Mouse (Mus musculus): ENCODE data around the gene Nrp2. TPM values are rescaled to one million over a fixed set of nuclear protein-coding genes. Genes with fewer than 3 reads are reported as not detected.

Gene Nrp2
- polyA plus RNA-seq (2014; fragmentation: Nextera tagmentation; extraction: Ambion mirVana) = 39.9 and 45.6 TPM in 2 replicates

DNA sequence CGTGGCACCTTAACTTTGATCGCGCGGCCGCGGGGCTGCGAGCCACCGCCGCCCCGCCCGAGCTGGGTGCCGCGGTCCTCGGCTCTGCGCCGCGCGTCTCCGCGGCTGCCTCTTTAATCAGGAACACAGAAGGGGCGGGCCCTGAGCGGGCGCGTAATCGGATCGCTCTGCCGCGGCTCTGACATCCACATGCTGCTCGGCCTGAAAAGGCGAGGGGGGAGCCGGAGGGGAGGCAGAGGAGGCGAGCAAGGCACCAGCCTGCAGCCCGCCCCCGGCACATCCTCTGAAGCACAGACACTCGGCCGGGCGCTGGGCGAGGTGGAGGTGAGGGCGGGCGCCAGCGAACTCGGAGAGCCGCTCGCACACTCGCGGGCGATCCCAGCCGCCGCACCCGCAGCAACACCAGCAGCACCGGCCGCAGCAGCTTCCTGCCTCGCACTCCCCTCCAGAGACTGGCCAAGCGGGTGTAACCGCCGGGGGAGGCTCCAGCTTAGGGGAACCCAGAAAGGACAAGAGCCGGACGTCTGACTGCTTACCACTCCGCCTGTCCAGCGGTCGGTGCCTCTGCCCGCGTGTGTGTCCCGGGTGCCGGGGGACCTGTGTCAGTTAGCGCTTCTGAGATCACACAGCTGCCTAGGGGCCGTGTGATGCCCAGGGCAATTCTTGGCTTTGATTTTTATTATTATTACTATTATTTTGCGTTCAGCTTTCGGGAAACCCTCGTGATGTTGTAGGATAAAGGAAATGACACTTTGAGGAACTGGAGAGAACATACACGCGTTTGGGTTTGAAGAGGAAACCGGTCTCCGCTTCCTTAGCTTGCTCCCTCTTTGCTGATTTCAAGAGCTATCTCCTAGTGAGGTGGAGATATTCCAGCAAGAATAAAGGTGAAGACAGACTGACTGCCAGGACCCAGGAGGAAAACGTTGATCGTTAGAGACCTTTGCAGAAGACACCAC is at the start of gene Nrp2:
Gene Nrp2, plus strand, starts transcription at position 128 of the 959 bp plus-strand sequence.
- Histone ChIP-seq H3K4me3 (ENCODE audit: low read depth, low read length) (peak within 1 kb of the TSS; percentile 58), H3K4me2 (replicated peaks; ENCODE audit: low read depth, low read length) (peak within 1 kb of the TSS; percentile 98), H3K27ac (ENCODE audit: low read length) (peak within 1 kb of the TSS; percentile 88), H3K9ac (replicated peaks; ENCODE audit: low read depth, low read length) (peak within 1 kb of the TSS; percentile 51), H3K36me3 (ENCODE audit: control insufficient read depth, insufficient read depth, low read length) (no peaks in the 10 kb centered on the region), H3K27me3 (ENCODE audit: control insufficient read depth, insufficient read depth, low read length) (0 out of 2 replicates have a peak, but pooled peaks cover 2% of the 10 kb centered on the region), H3K9me3 (ENCODE audit: control insufficient read depth, low read depth, low read length) (no peaks in the 10 kb centered on the region), H3K4me1 (ENCODE audit: control insufficient read depth, insufficient read depth, low read length) (peaks cover 2% of the 10 kb centered on the region; the same call in 1 of the 2 replicates)
- peak; percentile 78 for ATAC-seq (ENCODE audit: insufficient number of reproducible peaks, insufficient read depth, low FRiP score, low read depth)
- WGBS = under 1% methylated on average over 73 of the region's 76 CpGs

DNA sequence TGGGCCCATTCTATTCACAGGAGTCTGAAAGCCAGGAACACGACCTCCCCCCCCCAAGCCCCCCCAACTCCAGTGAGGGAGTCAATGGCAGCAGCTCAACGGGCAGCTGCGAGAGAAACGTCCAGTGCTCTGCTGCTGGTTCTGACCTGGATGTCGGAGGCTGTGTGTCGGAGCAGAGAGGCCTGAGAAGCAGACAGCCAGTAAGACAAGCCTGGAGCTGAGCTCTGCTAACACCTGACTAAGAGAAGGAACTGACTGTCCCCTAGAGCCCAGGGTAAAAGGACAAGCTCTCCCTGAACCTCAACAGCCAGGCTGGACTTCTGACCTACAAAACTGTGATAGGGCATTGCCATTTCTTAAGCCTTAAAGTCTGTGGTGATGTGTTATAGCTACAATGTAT is 48.6 kb upstream of the Nrp2 start:
- 69% methylated on average over 6 of the region's 6 CpGs for WGBS

DNA sequence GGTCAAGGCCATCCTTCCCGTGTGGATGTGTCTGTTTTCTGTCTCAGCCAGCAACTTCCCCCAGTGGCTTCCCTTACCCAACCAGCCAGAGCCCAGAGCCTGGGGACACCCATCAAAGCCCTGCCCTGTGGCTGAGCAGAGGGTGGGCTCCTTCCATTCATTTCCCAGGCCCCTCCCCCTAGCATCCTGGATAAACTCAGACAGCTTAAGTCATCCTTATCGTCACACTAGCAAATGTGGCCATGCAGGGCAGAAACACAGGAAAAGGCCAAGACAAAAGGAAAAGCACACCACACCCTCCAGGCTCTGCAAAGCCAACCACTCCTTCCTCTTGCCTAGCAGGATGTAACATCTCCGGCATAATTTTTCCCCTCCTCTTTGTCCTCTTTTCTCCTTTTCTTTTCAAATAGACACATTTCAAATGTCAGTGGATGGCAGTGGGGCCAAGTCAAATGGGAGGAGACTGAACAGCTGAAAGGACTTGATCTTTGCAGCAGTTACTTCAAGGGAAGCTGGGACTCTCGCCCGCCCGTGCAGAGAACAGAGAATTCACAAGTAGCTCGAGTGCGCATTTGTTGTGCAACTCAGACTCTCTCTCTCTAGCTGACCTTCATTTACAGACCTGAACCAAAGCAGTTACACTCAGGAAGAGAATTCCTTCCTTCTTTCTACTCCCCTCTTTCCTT is 38.0 kb upstream of the Nrp2 start:
- H3K9me3 ChIP-seq (ENCODE audit: control insufficient read depth, low read depth, low read length) = no peaks in the 10 kb centered on the region
- no peak overlapping the region for H3K4me3 ChIP-seq (ENCODE audit: low read depth, low read length)
- H3K27me3 ChIP-seq (ENCODE audit: control insufficient read depth, insufficient read depth, low read length) = no peaks in the 10 kb centered on the region
- no peak overlapping the region for H3K9ac ChIP-seq (replicated peaks; ENCODE audit: low read depth, low read length)
- no peak for ATAC-seq (ENCODE audit: insufficient number of reproducible peaks, insufficient read depth, low FRiP score, low read depth)
- peaks cover 2% of the 10 kb centered on the region; the same call in 1 of the 2 replicates for H3K4me1 ChIP-seq (ENCODE audit: control insufficient read depth, insufficient read depth, low read length)
- no peaks in the 10 kb centered on the region for H3K36me3 ChIP-seq (ENCODE audit: control insufficient read depth, insufficient read depth, low read length)
- H3K27ac ChIP-seq (ENCODE audit: low read length) = no peak overlapping the region
- WGBS = 49% methylated on average over 8 of the region's 8 CpGs
- no peak overlapping the region for H3K4me2 ChIP-seq (replicated peaks; ENCODE audit: low read depth, low read length)

More for the DNA sequence above, 48.6 kb upstream of the Nrp2 start:
- Histone ChIP-seq H3K4me3 (ENCODE audit: low read depth, low read length) (no peak overlapping the region), H3K27me3 (ENCODE audit: control insufficient read depth, insufficient read depth, low read length) (no peaks in the 10 kb centered on the region), H3K9me3 (ENCODE audit: control insufficient read depth, low read depth, low read length) (no peaks in the 10 kb centered on the region), H3K4me2 (replicated peaks; ENCODE audit: low read depth, low read length) (no peak overlapping the region), H3K27ac (ENCODE audit: low read length) (no peak overlapping the region), H3K36me3 (ENCODE audit: control insufficient read depth, insufficient read depth, low read length) (no peaks in the 10 kb centered on the region), H3K9ac (replicated peaks; ENCODE audit: low read depth, low read length) (no peak overlapping the region), H3K4me1 (ENCODE audit: control insufficient read depth, insufficient read depth, low read length) (no peaks in the 10 kb centered on the region)
- no peak for ATAC-seq (ENCODE audit: insufficient number of reproducible peaks, insufficient read depth, low FRiP score, low read depth)

DNA sequence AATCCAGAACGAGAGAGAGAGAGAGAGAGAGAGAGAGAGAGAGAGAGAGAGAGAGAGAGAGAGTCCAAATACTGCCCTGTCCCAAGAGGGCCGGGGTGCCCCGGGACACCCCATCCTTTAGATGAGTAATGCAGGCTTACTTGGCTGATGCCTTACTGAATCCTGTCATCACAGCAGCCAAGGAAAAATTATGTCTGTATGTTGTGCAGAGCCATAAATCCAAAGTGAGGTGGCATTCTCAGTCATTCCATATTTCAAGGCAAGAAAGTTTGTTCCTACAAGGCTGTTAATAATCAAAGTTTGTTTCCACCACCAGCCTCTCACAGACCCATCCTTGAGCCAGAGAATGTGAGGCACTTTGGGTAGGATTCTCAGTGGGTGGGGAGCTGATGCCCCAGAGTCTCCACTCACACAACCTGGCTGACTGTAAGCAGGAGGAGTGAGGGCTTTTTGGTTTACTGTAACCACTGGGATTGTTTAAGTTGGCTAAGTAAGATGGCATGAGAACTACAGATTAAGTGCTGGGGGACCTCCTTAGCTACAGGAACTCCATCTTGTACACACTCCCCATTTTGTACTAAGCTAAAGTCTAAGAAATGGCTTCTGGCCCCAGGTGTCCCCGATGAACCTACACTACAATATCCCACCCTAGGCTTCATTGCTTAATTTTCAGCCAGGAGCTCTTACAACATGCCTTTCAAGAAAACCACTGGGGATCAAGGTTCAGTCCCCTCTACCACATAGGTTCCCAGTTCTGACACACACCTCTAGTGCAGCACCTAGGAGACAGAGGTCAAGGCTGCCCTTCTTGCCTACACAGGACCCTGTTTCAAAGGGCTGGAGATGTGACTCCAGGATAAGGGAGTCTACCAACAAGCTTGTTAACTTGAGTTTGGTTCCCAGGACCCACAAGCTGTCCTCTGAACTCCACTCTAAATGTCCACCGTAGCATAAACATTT is 37.0 kb upstream of the Nrp2 start:
- Histone ChIP-seq H3K36me3 (ENCODE audit: control insufficient read depth, insufficient read depth, low read length) (no peaks in the 10 kb centered on the region), H3K27me3 (ENCODE audit: control insufficient read depth, insufficient read depth, low read length) (no peaks in the 10 kb centered on the region), H3K4me1 (ENCODE audit: control insufficient read depth, insufficient read depth, low read length) (peaks cover 2% of the 10 kb centered on the region; the same call in 1 of the 2 replicates), H3K27ac (ENCODE audit: low read length) (no peak overlapping the region), H3K9me3 (ENCODE audit: control insufficient read depth, low read depth, low read length) (no peaks in the 10 kb centered on the region), H3K4me3 (ENCODE audit: low read depth, low read length) (no peak overlapping the region), H3K4me2 (replicated peaks; ENCODE audit: low read depth, low read length) (no peak overlapping the region), H3K9ac (replicated peaks; ENCODE audit: low read depth, low read length) (no peak overlapping the region)
- 76% methylated on average over 5 of the region's 5 CpGs for WGBS
- no peak for ATAC-seq (ENCODE audit: insufficient number of reproducible peaks, insufficient read depth, low FRiP score, low read depth)

DNA sequence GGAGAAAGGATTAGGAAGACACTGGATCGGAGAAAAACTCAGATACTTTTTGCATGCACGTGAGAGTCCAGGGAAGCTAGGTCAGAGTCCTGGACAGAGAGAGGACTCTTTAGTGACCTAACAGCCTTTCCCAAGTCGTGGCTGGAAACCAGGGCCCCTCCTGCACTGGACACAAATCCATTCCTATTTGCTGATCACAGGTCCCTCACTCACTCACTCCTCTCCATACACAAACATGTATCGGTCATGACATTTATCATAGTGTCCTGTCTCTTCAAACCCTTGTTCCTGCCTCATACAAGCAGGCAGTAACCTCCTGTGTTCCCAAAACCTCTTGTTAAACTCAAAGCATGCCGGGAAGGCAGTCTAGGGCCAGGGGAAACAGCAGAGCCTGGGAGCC is 36.3 kb upstream of the Nrp2 start:
- WGBS = 71% methylated on average over 5 of the region's 5 CpGs
- Histone ChIP-seq H3K4me1 (ENCODE audit: control insufficient read depth, insufficient read depth, low read length) (peaks cover 2% of the 10 kb centered on the region; the same call in 1 of the 2 replicates), H3K4me2 (replicated peaks; ENCODE audit: low read depth, low read length) (no peak overlapping the region), H3K36me3 (ENCODE audit: control insufficient read depth, insufficient read depth, low read length) (no peaks in the 10 kb centered on the region), H3K9me3 (ENCODE audit: control insufficient read depth, low read depth, low read length) (no peaks in the 10 kb centered on the region), H3K27ac (ENCODE audit: low read length) (no peak overlapping the region), H3K9ac (replicated peaks; ENCODE audit: low read depth, low read length) (no peak overlapping the region), H3K27me3 (ENCODE audit: control insufficient read depth, insufficient read depth, low read length) (no peaks in the 10 kb centered on the region), H3K4me3 (ENCODE audit: low read depth, low read length) (no peak overlapping the region)
- ATAC-seq (ENCODE audit: insufficient number of reproducible peaks, insufficient read depth, low FRiP score, low read depth) = no peak

DNA sequence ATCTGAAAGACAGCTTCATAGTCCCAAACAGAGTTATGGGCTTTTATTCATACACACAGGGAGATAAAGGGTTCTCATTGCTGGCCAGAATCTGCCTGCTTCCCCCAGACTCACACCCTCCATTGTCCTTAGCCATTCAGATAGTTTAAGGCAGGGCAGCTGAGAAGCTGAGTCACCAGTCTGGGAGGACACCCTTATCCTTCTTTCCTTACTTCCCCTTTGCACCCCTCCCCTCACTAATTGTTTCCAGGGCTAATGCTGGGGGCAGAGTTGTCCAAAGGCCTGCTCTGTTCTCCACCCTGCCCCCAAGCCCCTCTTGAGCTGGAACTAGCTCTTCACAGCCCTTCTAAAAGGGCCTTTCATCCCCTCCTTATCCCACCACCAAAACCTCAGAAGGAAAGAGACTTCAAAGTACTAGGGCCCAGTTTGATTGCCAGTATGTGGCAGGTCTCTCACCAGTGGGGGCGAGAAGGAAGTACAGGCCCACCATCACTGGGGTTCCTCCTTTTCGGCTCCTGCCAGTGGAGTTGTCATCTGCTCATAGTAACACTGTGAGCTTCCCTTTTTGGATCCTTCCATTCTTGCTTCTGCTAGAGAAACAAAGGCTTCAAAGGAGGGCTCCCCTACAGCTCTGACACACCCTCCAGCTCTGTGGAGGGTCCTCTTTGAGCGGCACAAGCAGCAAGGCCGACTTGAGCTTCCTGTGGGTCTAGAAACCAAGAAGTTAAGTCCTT is 24.3 kb upstream of the Nrp2 start:
- Histone ChIP-seq H3K4me3 (ENCODE audit: low read depth, low read length) (no peak overlapping the region), H3K4me1 (ENCODE audit: control insufficient read depth, insufficient read depth, low read length) (peaks cover 12% of the 10 kb centered on the region; the same call in 1 of the 2 replicates), H3K4me2 (replicated peaks; ENCODE audit: low read depth, low read length) (no peak overlapping the region), H3K27me3 (ENCODE audit: control insufficient read depth, insufficient read depth, low read length) (no peaks in the 10 kb centered on the region), H3K9me3 (ENCODE audit: control insufficient read depth, low read depth, low read length) (no peaks in the 10 kb centered on the region; the same call in 1 of the 2 replicates), H3K36me3 (ENCODE audit: control insufficient read depth, insufficient read depth, low read length) (no peaks in the 10 kb centered on the region), H3K27ac (ENCODE audit: low read length) (no peak overlapping the region), H3K9ac (replicated peaks; ENCODE audit: low read depth, low read length) (no peak overlapping the region)
- 71% methylated on average over 4 of the region's 4 CpGs for WGBS
- no peak for ATAC-seq (ENCODE audit: insufficient number of reproducible peaks, insufficient read depth, low FRiP score, low read depth)

DNA sequence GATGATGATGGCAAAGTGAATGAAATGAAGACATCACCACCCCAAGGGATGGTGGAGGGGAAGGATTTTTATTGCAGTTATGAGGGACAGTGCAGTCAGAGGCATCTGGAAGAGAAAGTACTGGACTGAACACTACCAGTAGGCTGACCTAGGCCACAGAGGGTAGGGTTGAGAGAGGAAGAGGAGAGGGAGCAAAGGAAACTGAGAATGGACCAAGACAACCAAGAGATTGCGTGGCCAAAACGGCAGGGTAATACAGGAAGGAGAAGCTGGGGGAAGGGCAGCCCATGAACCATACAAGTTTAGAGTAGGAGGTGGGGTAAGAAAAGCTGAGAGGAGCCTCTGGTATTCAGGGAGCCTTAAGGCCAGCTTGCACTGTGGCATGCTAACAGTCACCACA is 23.6 kb upstream of the Nrp2 start:
- 79% methylated on average over 2 of the region's 2 CpGs for WGBS
- Histone ChIP-seq H3K4me2 (replicated peaks; ENCODE audit: low read depth, low read length) (no peak overlapping the region), H3K9me3 (ENCODE audit: control insufficient read depth, low read depth, low read length) (no peaks in the 10 kb centered on the region; the same call in 1 of the 2 replicates), H3K27me3 (ENCODE audit: control insufficient read depth, insufficient read depth, low read length) (no peaks in the 10 kb centered on the region), H3K4me1 (ENCODE audit: control insufficient read depth, insufficient read depth, low read length) (peaks cover 12% of the 10 kb centered on the region; the same call in 1 of the 2 replicates), H3K4me3 (ENCODE audit: low read depth, low read length) (no peak overlapping the region), H3K36me3 (ENCODE audit: control insufficient read depth, insufficient read depth, low read length) (no peaks in the 10 kb centered on the region), H3K27ac (ENCODE audit: low read length) (no peak overlapping the region), H3K9ac (replicated peaks; ENCODE audit: low read depth, low read length) (no peak overlapping the region)
- no peak for ATAC-seq (ENCODE audit: insufficient number of reproducible peaks, insufficient read depth, low FRiP score, low read depth)
